Mouse (Mus musculus): Measurements from ENCODE around the gene Chrm1.

- TF ChIP-seq POLR2A (IDR thresholded peaks at IDR 0.05; ENCODE audit: low read depth, low read length) (no peak), CTCF (IDR thresholded peaks at IDR 0.05; ENCODE audit: extremely low read depth, insufficient read length, insufficient replicate concordance, low read depth, low read length) (no peak)
Observed at GRCm38 (mm10) chr19:8630249-8630648, 33.3 kb upstream of the Chrm1 start.
